Mouse (Mus musculus) heart, postnatal 36 days (tissue): Measurements from ENCODE around the gene Txn2. TPM values are rescaled to one million over a fixed set of nuclear protein-coding genes. Genes with fewer than 3 reads are reported as not detected.
"Not testable (repeated sequence)": the region's sequence is repeated elsewhere in the genome, so short reads cannot be mapped to it uniquely, and the experiment has no call there.

Experiments
- DNase-seq, 2 experiments: peaks; one replicate each; pipeline ENCODE4 v3.0.0; 2021 to 2022
- intact Hi-C: fragments of 180-260 bp; cut with DNase I; formaldehyde crosslinking; loops from one replicate; pipeline ENCODE4 v1.15.1; 2025
- total RNA-seq, 2 experiments: library from RNA; stranded (reverse); gene quantifications; 2 replicates each; pipeline ENCODE4 v1.2.3; 2021

The Txn2 gene
- total RNA-seq, 2 experiments from 2014 or later = 276 to 279 TPM

- intact Hi-C loops = no loop called here
- DNase-seq = no peak
Observed at GRCm38 (mm10) chr15:77882797-77883696, 45.8 kb downstream of the Txn2 start.

DNA sequence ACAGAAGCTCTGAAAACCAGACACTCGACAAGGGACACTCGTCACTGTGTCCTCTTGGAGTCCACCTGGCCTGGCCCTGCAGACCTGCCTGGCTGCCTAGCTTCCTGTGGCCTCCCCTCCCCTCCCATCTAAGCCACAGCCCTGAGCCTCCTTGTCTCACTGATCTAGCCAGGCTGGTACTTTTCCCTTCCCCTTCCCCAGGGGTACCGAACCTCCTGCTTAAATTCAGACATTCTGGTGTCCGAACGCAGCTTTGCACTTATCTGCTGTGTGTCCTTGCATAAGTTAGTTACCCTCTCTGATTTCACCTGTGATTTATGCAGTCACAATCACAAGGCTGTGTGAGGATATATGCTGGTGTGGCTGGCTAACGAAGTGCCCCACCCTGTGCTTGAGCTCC lies 46.5 kb downstream of the Txn2 start:
- no peak for DNase-seq
- intact Hi-C loops = no loop called here

- intact Hi-C loops = no loop called here
- no peak for DNase-seq
Observed at GRCm38 (mm10) chr15:77881698-77882097, 47.1 kb downstream of the Txn2 start.

DNA sequence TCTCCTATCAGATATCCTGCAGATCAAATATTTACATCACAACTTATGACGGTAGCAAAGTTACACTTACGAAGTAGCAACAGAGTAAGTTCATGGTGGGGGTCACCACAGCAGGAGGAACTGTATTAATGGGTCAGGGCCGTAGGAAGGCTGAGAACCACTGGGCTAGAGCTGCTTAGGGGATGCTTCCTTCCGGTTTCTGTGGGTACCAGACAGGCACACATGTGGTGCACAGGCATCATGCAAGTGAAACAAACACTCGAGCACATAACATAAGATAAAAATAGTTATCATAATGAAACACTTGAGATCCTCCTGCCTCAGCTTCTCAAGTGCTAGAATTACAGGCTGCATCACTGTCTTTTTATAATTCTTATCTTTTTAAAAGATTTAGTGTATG lies 48.1 kb downstream of the Txn2 start:
- intact Hi-C loops = no loop called here
- no peak for DNase-seq

DNA sequence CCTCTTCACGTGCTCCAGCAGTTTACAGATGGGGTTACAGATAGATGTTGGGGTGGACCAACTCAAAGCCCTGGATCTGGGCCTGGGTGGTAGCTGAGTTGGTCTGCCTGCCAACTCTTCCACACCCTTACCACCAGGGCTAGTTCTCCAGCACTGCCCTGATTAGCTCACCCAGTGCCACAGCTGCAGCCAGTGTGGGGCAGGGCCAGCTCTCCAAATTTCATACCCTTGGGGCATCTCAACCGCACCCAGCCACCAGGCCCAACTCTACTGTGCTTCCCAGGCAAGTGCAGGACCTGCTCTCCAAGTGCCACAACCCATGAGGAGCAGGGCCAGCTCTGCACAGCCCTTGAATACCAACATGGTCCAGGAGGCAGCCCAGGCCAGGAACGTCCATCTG lies 49.0 kb downstream of the Txn2 start:
- intact Hi-C loops = no loop called here

DNA sequence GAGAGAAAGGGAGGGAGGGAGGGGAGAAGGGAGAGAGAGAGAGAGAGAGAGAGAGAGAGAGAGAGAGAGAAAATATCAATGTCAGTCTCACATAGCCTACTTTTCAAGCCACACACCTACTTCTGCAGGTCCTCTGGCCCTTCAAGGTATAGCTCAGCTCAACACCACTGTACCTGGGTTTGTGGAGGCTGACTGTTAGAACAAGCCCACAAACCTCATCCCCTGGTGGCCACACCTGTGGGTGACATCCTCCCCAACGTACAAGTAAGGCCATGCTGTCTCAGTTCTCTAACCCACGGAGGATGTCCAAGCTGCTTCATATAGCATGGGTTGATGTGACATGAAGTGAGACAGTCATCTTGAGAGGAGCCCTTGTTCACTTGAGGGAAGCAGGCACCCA lies 51.6 kb downstream of the Txn2 start:
- DNase-seq = no peak
- intact Hi-C loops = no loop called here

More for the DNA sequence above, 49.0 kb downstream of the Txn2 start:
- no peak for DNase-seq

DNA sequence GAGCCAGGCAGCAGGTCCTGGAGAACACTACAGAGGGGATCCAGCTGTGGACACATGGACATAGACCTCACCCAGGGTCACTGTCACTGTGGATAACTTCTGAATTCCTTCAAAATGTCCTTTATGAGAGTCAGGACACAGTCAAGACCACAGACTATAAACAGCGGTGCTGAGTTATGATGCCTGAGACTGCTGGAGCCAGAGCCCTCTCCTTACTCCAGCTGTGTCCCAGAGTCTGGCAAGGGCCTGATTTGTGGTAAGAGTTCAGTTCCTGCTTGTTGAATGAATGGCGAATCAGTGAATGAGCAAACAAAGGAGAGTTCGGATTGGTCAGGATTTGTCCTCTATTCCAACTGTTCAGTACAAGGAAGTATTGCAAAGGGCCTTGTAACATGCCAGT lies 52.1 kb downstream of the Txn2 start:
- no peak for DNase-seq
- intact Hi-C loops = no loop called here

DNA sequence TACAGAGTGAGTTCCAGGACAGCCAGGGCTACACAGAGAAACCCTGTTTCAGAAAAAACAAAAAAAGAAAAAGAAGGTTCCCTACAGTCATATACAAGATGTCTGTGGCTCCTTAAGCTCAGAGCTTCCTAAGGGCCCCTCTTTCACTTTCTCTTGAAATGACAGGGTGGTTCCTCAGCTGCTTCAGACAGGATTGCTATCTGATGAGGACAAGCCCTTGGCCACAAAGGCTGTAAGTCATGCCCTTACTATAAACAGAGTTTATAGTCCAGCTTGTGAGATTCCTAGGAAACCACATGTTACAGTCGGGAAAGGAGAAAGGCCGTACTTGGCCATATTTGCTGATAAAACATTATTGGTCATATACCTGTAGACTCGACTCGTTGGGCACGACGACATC lies 52.9 kb downstream of the Txn2 start:
- DNase-seq = no peak

DNA sequence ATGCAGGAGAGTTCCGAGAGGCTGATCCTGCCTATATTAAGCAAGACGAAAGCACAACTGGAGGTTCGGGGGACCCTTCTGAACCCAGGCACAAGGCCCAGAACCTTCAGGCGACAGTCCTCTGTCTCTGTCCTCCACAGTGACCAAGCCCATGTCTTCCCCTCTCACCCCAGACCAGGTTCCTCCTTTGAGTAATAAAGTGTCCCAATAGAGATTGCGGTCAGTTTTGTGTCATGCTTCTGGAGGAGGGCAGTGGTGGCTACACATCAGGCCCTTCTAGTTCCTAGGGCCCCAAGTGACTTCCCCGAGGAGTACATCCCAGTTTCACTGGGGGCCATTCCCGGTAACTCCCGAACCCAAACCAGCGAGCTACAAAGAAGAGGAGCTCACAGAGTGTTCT lies 54.0 kb downstream of the Txn2 start:
- DNase-seq = no peak
- intact Hi-C loops = no loop called here

More for the DNA sequence above, 52.9 kb downstream of the Txn2 start:
- intact Hi-C loops = no loop called here

- DNase-seq = no peak
- intact Hi-C loops = no loop called here
Observed at GRCm38 (mm10) chr15:77874310-77874709, 54.5 kb downstream of the Txn2 start.

DNA sequence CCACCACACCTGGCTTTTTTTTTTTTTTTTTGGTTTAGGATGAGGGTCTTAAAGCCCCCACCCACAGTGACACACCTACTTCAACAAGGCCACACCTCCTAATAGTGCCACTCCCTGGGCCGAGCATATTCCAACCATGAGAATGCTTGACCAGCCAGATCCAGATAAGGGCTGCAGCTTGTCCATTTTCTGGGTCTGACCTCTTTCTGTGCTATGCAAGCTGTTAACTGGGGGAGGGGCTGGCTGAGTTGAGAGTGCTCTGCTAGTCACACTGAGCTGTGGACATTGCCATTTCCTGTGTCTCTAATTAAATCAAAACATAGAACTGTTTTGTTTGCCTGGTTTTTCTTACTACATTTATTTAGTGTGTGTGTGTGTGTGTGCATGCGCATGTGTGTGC lies 55.2 kb downstream of the Txn2 start:
- DNase-seq = no peak
- intact Hi-C loops = no loop called here

DNA sequence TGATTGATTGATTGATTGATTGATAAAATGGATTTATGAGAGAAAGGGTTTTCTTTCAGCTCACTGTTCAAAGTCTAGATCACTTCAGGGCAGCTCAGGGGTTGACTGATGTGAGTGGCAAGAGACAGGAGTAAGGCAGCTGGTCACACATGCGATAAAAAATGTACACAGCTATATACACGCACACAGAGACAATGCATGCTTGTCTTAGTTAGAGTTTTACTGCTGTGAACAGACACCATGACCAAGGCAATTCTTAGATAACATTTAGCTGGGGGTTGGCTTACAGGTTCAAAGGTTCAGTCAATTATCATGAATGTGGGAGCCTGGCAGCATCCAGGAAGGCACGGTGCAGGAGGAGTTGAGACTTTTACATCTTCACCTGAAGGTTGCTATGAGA lies 55.8 kb downstream of the Txn2 start:
- intact Hi-C loops = no loop called here
- DNase-seq = no peak

- no peak for DNase-seq
- intact Hi-C loops = no loop called here
Observed at GRCm38 (mm10) chr15:77868340-77868739, 60.5 kb downstream of the Txn2 start.

DNA sequence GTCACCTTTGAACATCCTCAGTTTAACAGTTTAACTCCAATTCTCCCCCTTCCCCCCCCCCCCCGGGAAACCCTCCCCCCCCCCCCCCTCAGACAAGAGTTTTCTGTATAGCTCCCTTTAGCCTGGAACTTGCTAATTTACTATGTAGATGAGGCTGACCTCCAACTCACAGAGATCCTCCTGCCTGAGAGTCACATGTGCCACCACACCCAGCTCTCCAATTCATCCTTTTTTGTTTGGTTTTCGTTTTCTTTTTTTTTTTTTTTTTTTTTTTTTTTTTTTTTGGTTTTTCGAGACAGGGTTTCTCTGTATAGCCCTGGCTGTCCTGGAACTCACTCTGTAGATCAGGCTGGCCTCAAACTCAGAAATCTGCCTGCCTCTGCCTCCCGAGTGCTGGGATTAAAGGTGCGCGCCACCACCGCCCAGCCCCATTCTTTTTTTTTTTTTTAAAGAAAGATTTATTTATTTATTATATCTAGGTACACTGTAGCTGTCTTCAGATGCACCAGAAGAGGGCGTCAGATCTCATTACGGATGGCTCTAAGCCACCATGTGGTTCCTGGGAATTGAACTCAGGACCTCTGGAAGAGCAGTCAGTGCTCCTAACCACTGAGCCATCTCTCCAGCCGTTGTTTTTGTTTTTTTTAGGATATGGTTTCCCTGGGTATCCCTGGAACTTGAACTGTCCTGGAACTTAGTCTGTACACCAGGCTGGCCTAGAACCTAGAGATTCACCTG lies 61.4 kb downstream of the Txn2 start:
- intact Hi-C loops = not testable (repeated sequence)

GRCm38 (mm10) chr15:77866583-77867220 lies 62.1 kb downstream of the Txn2 start:
- no peak for DNase-seq
- intact Hi-C loops = no loop called here

More for the DNA sequence above, 61.4 kb downstream of the Txn2 start:
- DNase-seq = not testable (repeated sequence)

Other genes with a start within 250 kb of the Txn2 start
- not detected for gene Apol7e, start 230.1 kb downstream of the Txn2 start, total RNA-seq
- under 1 TPM; 0.46 to 0.61 TPM for gene Apol9b, start 200.0 kb downstream of the Txn2 start, total RNA-seq
- not detected for gene Apol8, start 172.0 kb downstream of the Txn2 start, total RNA-seq
- 100 to 1,000 TPM; 105 to 110 TPM for gene Myh9, start 86.8 kb downstream of the Txn2 start, total RNA-seq
- under 1 TPM; 0.44 to 0.57 TPM for gene Foxred2, start 27.7 kb upstream of the Txn2 start, total RNA-seq
- gene Eif3d, start 41.8 kb upstream of the Txn2 start, total RNA-seq = 10 to 100 TPM; 63.6 to 73.2 TPM
- gene Cacng2, start 191.0 kb upstream of the Txn2 start, total RNA-seq = not detected
- gene Ift27, start 245.1 kb upstream of the Txn2 start, total RNA-seq = 10 to 100 TPM; 11.4 to 13.4 TPM